Mouse (Mus musculus): Measurements from ENCODE around the gene Aldh9a1.
"Not testable (repeated sequence)": the region's sequence is repeated elsewhere in the genome, so short reads cannot be mapped to it uniquely, and the experiment has no call there.

The Aldh9a1 gene

DNA sequence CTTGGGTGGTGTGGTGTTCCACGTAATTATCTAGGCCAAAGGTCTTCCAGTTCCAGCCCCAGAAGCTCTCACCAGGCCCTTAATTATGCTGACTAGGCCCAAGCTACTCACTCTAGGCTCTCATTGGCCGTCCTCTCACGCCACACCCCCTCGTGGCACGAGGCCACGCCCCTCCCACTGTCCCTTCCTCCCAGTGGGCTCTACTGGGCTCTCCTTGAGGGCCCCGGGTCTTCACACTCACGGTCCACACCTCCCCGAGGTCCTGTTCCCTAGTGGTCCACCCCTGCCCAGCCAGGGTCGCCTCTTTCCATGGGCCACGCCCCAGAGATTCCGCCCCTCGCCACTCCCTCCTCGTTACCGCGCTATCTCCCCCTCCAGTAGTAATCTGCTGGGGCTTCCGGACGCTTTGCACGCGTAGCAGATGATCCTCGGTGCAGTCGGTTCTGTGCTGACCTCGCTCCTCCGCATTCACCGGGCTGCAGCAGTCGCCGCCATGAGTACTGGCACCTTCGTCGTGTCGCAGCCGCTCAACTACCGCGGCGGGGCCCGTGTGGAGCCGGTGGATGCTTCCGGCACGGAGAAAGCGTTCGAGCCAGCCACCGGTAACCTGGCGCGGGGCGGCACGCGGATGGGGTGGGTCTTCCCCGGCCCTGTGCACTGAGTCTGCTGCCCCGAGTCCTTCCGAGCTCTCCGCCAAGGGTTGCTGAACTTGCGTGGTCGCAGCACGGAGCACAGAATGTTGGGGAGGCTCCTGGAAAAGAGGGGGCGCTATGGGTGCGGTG lies at the start of gene Aldh9a1:
Gene Aldh9a1 (plus strand): TSS at position 177 of the 782 bp plus-strand sequence.
- DNase-seq, result peak; percentile 94 to 97

DNA sequence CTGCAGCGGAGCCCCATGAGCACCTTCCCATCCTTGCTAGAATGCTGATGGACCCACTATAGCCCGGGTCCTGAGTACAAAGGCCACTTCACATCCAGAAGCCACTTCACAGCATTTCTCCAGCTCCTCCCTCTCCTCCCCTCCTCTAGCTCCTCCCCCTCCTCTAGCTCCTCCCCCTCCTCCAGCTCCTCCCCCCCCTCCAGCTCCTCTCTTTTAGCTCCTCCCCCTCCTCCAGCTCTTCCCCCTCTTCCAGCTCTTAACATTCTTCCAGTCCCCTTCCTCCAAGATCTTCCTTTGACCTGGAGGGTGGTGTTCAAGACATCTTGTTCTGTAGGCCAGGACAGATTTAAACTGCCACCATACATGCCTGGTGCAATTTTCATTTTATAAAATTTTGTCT lies 49.7 kb upstream of the Aldh9a1 start:
- no peak for DNase-seq

GRCm38 (mm10) chr1:167305501-167306137 lies 44.2 kb upstream of the Aldh9a1 start:
- DNase-seq, result no peak

GRCm38 (mm10) chr1:167306451-167307240 lies 43.1 kb upstream of the Aldh9a1 start:
- peak; percentile 58 to 60 for DNase-seq

- DNase-seq, result no peak
These were observed 42.1 kb upstream of the Aldh9a1 start for GRCm38 (mm10) chr1:167307674-167308073.

DNA sequence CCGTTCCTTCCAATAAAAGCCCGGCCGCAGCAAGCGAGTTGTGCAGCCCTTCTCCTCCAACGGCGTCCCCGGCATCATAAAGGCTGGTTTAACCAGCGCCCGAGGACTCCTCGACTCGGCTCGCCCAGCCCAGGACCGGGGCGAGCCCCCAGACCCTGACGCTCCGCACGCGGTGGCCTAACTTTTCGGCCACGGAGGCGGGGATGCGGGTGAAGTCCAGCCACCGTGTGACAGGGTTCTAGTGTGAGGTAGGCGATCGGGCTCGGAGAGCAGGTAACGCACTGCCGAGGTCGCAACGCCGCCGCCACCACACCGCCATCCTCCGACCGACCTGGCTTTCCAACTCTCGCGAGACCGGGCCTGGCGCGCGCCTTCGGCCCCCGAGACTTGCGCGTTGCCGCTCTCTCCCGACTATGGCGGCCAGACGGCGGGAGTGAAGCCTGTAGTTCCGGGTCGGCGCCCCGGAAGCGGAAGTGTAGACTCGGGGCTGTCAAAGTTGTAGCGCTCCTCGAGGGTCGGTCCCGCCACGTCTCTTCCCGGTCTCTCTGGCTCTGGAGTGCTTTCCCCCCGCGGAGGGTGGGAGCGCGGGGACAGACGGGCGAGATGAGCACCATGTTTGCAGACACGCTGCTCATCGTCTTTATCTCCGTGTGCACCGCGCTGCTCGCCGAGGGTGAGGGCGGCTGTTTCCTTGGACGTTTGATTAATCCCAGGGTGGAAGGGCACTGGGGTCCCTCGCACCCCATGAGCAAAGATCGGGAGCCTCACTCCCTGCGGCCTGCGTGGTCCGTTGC lies 41.3 kb upstream of the Aldh9a1 start, which contains the start of gene Tmco1:
Gene Tmco1 (plus strand): TSS at position 118 of the 794 bp plus-strand sequence.
- DNase-seq, result peak; percentile 98 to 99

GRCm38 (mm10) chr1:167312367-167312766 lies 37.4 kb upstream of the Aldh9a1 start:
- no peak for DNase-seq

GRCm38 (mm10) chr1:167313220-167313619 lies 36.6 kb upstream of the Aldh9a1 start:
- DNase-seq, result no peak

- no peak for DNase-seq
These were observed 28.1 kb upstream of the Aldh9a1 start for GRCm38 (mm10) chr1:167321691-167322090.

DNA sequence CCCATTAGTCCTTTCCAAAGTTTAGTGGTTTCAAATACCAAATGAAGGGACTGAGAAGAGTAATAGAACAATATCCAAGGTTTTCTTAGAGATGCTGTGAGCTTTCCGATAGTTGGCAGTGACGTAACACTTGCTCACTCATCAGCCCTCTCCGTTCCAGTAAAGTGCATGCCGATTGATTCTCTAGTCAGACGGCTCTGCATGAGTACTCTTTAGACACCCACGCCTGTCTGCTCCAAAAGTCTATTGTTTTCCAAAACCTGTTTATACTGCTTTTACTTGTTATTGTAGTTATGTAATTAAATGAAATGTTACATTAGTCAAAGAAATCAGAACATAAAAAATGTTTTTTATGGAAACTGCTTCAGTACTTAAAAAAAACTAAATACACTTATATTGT lies 21.0 kb upstream of the Aldh9a1 start:
- no peak for DNase-seq

GRCm38 (mm10) chr1:167331106-167331505 lies 18.7 kb upstream of the Aldh9a1 start:
- DNase-seq, result no peak

- DNase-seq, result no peak
These were observed 13.4 kb upstream of the Aldh9a1 start for GRCm38 (mm10) chr1:167336398-167336797.

DNA sequence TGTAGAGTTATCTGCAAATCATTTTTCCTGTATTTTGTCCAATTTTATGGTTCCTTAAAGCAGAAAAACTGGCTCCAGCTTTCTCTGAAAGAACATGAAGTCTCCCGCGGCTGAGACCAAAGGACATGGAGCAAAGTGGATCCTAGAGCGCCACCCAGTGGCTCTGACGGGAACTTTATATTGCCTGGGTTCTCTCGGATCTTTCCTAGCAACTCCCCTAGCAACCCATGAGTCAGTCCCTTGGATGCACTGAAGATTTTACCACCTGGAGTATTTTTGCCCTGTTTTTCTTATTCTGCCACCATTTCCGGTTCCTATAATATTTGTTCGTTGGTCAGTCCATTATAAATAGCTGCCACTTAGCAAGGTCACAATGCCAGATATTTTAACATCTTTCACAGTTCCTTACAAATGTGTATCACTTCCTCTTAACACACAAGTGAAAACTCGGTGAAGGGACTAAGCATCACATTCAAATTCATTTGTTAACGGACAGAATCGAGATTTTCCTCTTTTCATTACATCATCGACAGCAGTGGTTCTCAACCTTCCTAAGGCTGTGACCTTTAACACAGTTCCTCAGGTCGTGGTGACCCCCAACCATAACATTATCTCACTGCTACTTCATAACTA lies 12.2 kb upstream of the Aldh9a1 start:
- DNase-seq, result peak; percentile 79 to 89

DNA sequence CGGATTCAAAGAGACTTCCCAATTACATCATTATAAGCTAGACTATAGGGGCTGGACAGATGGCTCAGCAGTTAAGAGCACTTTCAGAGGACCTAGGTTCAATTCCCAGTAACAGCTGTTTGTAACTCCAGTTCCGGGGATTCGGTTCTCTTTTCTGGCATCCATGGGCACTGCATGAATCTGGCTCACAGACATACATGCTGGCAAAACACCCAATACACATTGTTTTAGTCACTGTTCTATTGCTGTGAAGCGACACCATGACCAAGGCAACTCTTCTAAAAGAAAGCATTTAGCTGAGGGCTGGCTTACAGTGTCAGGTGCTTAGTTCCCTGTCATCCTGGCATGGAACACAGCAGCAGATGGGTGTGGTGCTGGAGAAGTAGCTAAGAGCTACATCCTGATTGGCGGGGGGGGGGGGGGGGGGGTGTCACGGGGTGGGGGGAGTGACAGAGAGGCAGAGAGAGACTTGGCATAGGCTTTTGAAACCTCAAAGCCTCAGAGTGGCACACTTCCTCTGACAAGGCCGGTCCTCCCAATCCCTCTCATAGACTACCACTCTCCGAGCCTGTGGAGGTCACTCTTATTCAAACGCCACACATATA lies 10.5 kb upstream of the Aldh9a1 start:
- no peak for DNase-seq

DNA sequence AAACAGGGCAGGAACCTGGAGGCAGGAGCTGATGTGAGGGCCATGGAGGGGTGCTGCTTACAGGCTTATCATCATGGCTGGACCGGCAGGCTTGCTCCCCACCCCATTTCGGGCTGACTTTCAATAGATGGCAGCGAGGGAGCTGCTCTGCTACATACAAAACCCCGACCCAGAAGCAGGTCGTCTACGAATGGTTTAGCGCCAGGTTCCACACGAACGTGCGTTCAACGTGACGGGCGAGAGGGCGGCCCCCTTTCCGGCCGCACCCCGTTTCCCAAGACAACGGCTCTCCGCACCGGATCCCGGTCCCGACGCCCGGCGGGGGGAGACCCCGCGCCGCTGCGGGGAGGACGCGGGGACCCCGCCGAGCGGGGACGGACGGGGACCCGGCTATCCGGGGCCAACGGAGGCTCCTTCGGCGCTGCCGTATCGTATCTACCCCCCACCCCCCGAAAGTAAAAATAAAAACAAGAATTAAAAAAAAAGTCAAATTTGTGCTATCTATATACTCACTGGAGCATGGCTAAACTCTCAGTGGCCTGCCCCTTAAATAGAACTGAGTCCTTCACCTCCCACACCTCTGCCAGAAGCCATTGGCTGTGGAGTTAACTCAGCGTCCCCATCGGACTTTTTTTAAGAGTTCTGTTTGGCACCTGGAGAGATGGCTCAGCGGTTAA lies 9.5 kb upstream of the Aldh9a1 start:
- DNase-seq, result no peak

DNA sequence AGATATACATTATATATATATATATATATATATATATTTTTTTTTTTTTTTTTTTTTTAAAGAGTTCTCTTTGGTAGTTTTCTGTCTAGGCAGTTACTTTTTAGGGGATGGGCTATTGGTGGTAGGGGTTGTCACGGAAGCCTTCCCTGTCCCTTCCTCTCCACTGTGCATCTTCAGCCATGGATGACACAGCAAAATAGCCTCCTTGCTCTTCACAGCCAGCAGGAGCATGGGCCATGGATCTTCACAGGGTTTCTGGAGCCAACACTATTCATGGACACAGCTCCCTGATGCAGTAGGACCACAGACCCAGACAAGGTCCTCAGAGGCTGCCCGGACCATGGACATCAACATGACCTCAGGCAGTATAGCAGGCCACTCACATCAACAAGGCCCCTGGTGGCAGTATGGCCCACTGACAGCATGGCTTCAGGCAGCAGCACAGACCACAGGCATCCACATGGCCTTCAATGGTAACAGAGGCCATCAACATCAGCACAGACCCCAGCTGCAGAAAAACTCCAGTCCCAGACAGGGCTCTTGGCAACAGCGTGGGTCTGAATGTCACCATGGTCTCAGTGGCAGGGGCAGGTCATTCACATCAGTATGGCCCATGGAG lies 8.8 kb upstream of the Aldh9a1 start:
- no peak for DNase-seq

- no peak for DNase-seq
These were observed 7.0 kb upstream of the Aldh9a1 start for GRCm38 (mm10) chr1:167342831-167343230.

- not testable (repeated sequence) for DNase-seq
These were observed 3.7 kb upstream of the Aldh9a1 start for GRCm38 (mm10) chr1:167345994-167346520.

DNA sequence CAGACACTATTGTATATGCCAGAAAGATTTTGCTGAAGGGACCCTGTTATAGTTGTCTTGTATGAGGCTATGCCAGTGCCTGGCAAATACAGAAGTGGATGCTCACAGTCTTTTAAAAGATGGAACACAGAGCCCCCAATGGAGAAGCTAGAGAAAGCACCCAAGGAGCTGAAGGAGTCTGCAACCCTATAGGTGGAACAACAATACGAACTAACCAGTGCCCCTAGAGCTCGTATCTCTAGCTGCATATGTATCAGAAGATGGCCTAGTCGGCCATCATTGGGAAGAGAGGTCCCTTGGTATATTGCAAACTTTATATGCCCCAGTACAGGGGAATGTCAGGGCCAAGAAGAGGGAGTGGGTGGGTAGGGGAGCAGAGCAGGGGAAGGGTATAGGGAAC lies 585 bp upstream of the Aldh9a1 start:
- not testable (repeated sequence) for DNase-seq
